Mouse (Mus musculus) ES-CJ7 (cell line): ENCODE measurements around the gene Rala.

Source experiments
- DNase-seq: peaks from one replicate; pipeline ENCODE4 v3.0.0; 2011; ENCODE audit warnings: low read depth, low spot score

Gene Rala

DNA sequence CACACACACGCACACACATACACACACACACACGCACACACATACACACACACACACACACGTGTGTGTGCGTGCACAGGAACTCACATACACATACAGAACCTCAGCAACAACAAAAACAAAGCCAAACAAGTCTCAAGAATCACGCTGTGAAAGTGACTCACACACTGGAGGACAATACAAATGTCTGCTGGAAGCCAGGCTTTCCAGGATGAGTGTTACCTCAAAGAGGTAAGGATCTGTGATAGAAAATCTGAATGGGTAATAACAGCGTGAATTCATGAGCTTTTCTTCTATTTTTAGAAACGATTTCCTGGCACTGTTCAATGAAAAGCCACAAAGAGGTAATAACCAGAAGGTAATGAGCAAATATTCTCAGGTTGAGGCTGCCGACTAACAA, 59.8 kb downstream of the Rala start:
- DNase-seq: no peak

DNA sequence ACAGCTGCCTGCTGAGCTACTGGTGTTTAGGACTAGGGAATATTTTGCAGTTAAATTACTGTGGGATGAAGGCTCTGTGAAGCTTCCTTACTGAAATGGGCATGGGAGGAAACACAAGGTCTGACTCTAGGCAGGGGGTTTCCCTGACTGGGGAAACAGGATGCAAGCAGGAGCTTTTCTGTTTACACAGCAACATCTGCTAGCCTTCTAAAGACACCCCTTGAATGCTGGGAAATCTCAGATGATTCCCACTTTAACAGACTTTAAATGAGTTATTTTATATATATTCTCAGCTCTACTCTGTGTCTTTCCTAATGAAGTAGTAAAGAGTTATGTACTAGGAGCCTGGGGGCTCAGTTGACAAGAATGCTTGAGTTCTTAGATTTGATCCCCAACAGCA, 65.0 kb downstream of the Rala start:
- no peak for DNase-seq

DNA sequence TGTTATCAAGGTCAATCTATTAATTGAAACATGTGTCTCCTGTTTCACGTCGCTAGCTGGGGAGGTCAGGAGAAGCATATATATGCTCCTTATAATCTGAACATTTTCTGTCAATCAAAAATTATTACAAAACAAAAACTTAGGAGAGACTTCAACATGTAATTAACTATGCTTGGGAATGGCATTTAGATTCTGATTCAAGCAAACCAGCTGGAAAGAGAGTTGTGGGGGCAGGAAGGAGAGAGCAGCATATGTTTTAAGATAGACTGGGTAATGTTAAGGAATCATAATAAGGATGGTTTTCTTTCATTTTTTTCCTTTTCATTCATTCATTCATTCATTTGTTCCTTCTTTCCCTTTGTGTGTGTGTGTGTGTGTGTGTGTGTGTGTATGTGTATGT, 77.3 kb downstream of the Rala start:
- no peak for DNase-seq

DNA sequence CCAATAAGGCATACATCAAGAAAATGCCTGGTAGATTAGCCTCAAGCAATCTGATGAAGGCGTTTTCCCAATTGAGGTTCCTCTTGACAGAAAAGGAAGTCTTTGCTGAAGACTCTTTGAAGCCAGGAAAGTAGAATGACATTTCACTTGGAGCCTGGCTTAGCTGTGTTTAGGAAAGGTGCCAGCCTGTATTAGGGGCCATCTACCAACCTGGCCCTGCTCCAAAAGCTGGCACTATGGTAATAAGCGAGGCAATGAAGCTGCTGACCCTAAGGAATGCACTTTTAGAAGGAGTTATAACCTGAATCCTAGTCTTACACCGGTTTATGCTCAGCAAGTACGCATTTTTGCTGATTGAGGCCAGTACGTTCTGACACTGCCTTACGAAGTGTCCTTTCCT, 83.5 kb downstream of the Rala start:
- DNase-seq: no peak

DNA sequence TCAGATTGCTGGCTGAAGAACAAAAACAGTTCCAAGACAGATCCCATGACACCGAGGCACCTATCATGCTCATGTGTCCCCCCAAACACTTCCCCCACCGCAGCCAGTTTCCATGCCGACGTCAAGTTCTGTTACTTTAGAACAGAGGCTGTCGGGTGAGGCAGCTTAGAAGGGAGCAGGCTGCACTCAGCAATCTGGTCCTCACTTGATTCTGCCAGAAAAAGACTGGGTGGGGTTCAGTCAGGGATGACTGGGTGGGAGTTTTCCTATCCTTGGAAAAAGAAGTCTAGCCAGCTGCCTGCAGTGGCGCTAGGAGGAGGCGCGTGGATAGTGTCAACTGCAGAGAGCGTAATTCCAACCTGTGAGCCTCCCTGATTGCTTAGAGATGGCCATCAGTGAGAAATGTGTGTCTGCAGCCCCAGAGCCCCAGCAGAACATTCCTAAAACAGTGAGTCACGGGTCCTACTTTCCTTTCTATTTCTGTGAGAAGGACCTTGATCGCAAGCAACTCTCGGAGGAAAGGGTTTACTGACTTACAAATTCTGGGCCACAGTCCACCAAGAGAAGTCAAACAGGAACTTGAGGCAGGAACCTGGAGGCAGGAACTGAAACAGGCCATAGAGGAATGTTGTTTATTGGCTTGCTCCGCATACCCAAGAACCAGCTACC, 84.5 kb downstream of the Rala start:
- DNase-seq: peak; percentile 61

DNA sequence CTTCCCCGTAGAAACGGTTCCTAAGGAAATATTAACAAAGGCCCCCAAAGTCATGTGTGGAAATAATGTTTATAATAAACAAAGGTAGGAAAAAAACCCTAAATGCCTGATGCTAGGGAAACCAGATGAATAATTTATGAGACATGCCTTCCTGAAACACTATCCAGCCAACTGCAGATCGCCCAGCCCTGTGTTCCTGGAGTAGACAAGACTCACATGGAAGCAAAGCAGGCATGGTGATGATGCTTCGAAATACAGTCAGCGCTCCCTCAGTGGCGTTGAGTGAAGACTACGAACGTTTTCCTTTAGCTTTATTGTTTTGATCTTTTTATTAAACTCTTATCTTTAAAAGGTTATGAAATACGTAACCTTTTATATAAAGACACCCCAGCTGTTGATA, 87.0 kb downstream of the Rala start:
- no peak for DNase-seq

DNA sequence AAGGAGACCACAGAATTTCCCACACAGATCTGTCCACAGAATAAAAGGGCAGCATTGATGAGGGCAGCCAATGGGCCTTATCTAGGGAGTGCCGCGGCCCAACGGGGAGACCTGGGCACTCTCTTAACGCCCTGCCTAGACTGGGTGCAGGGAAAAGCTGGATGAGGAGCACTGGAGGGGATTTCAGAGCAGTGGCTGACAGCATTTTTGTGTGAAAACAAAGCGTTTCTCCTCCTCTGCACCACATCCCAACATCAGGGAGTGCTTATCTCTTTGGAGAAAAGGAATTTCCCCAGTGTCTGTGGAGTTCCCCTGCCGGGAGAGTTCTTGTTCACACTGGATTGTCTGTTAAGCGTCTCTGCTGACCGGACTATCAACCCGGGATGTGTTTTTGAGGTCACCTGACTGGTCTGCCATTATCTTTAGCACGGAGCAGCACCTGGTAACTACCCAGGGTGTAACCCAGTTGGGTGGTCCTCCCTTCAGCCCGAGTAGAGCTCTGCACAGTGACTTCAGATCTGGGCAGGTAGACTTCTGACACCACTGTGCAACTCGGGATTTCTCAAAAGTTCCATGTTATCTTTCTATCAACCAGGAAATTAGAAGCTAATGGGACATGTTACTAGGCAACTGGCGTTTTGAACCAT, 88.4 kb downstream of the Rala start:
- peak; percentile 65 for DNase-seq

DNA sequence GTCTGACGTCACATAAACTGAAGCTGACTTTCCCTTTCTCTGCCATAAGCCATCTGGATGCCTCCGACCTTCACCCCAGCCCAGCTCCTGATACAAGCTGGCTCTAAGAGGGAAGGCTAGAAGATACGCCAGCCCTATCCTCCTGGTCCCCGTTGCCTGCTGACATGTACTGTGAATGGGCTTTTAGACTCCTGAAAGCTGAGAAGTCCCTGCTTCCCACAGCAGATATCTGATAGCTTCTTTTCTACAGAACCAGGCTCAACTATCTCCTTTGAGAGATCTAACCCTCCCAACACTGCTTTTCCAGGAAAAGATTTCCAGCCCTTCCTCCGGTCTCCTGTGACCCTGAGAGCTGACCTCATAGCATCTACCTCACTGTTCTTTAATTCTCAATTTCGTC, 89.3 kb downstream of the Rala start:
- DNase-seq: no peak

DNA sequence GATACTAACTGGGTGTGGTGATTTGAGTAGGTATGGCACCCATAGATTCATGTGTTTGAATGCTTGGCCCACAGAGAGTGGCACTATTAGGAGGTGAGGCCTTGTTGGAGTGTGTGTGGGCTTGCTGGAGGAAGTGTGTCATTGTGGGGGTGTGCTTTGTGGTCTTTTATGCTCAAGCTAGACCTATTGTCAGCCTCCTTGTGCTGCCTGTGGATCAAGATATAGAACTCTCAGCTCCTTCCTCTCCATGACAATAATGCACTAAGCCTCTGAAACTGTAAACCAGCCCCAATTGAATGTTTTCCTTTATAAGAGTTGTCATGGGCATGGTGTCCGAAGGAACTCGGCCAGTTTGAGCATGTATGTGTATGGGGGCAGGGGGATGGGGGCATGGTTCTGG, 100.7 kb downstream of the Rala start:
- DNase-seq: peak; percentile 56

DNA sequence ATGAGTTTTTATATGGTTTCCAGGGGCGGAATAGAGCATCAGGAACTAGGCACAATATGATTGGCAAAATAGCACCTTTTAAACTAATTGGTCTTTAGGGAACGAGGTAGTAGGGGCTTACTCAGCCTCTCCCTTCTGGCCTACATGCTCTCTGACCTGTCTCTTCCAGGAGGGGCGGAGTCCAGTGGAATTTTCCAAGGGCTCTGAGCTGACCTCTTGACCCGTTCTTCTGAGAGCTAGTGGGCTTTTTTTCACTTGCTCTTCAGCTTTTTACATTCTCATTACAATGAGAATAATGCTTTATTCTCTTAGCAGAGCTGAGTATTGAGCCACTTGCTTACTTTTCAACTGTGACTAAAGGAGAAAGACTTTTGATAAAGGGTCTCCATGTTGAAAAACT, 101.3 kb downstream of the Rala start:
- peak; percentile 68 for DNase-seq

DNA sequence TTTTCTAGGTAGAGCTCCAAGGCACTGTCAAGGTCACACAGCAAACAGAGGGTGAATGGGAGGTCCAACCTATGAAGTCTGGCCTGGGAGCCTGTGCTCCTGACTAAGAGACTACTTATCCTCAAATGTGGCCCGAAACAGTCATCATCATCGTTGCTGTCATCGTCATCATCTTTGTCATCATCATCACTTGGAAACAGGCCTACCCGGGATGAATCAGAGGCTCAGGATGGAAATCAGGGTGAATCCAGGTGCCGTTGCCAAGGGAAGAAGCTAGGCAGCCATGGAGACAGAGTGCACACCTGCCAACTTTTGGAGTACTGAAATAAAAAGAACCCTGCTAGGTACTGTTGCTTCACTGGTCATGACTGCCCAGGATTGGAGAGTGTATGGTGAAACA, 104.9 kb downstream of the Rala start:
- DNase-seq: no peak

DNA sequence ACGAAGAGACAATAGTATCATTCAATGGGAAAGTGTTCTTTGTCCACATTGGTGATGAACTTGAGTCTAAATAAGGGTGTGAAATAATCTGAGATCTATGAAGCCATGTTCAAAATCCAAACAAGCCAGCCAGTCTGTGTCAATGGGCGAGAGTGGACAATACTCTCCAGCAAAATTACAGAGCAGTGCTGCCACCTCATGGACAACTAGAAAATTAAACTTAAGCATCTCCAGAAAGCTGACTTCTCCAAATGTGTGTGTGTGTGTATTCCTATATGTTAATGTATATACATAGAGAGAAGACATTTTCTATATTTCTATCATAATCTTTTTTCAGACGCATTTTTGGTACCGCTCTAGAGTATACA, 105.6 kb downstream of the Rala start:
- DNase-seq: peak; percentile 67

DNA sequence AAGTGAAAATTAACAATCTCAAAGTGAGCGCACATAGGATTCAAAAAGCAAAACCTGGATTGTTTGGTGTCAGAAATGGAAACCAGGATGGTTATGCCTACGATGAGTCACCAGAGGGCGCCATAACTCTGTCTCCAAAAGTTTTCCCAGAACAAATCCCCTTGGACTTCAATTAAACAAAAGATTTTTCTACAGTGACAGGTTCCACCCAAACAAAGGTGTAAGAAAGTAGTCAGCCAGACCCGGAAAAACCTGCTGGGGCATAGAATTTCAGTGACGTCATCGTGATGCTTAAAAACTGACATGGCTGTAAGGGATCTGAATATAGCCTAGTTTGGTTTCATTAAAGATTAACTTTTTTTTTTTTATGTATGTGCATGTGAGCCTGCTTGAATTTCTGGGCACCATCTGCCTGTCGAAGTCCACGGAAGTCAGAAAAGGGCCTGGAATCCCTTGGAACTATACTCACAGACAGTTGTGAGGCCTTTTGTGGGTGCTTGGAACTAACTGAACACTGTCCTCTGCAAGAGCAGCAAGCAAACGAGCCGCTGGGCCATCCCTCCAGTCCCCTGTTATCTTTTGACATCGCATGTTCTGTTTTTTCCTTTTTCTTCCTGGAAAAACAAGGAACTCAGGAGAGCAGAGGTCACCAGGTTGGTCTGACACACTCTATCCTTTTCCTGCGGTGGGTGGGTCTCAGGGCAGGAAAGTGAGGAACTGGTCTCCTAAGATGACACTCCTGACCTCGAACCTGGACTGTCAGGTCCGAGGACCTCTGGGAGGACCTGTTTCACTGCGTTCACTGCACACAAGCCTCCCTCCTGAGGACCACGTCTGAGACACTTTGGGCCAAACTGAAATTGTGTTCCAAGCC, 106.2 kb downstream of the Rala start:
- peak; percentile 60 for DNase-seq

DNA sequence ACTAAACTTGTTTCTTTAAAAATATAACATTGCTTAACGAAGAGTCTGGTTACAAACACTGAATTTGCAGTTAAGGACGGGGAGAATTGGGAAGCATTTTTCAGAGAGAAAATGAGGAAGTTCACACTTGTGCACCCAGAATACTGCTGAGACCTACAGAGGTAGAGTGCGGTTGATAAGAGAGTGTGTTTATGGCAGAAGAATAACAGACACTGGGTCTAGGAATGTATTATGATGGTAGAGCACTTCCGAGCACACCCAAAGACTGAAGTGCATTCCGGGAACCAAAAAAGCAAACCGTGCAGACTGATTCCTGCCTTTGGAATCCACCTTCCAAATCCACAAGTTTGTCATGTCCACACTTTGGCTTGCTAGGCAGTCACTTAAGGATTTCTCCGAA, 107.2 kb downstream of the Rala start:
- DNase-seq: no peak

DNA sequence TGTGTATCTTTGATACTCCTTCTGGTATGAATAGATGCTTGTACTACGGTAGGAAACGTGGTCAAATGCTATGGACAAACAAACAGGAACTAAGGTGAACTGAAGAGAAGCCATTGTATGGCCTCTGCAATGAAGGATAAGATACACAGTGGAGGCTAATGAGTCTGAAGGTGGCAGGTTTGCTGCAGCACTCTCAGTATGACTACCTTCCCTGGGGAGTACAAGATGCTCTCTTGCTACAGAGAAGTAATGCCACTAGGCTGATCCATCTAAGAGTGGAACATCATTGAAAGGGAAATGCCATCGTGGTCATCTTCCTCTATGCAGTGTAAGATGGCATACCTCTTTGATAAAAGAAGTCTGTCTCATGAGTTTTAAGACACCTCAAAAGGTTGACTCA, 111.1 kb downstream of the Rala start:
- DNase-seq: no peak
